Mouse (Mus musculus) cerebellum, postnatal 36 days (tissue): ENCODE measurements around the gene Plxna4.
A peak's percentile ranks its signal among the peaks of the same experiment; 100 is the strongest.
"Not testable (repeated sequence)": the region's sequence is repeated elsewhere in the genome, so short reads cannot be mapped to it uniquely, and the experiment has no call there.

Experiments
- DNase-seq, 2 experiments: peaks; one replicate each; pipeline ENCODE4 v3.0.0; 2021 to 2022; ENCODE audit warnings: mixed read lengths in 2 of 2

The Plxna4 gene

DNA sequence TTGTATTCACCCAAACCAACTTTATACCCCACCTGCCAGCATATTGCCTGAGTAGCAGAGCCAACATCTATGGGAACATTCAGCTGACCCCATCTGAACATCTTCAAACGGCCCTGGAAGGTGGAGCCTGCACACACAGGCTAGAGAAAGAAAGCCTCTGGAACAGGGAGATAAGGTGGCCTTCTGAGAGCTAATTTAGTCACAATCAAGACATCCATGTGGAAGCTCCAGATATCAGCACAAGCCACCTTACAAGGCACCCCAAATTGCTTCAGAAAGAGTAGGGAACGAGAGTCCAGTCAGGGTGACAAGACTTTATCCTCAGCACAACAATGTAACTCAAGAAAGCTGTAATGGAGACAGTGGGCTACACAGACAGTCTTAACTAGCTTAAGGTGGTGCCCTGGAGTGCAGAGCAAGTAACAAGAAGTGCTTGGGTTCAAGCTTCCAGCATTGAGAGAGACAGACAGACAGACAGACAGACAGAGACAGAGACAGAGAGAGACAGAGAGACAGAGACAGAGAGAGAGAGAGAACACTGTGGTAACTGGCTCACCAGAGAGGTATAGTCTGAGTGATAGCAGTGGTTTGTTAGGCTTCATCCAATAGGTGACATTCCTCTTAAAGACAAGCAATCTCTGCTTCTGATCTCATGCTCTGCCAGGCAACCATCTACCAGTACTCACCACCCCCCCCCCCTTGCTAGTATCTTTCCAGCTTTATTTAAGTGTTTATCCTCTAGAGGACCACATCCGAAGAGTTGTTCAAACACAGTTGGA lies 53.8 kb downstream of the Plxna4 start:
- DNase-seq: no peak

DNA sequence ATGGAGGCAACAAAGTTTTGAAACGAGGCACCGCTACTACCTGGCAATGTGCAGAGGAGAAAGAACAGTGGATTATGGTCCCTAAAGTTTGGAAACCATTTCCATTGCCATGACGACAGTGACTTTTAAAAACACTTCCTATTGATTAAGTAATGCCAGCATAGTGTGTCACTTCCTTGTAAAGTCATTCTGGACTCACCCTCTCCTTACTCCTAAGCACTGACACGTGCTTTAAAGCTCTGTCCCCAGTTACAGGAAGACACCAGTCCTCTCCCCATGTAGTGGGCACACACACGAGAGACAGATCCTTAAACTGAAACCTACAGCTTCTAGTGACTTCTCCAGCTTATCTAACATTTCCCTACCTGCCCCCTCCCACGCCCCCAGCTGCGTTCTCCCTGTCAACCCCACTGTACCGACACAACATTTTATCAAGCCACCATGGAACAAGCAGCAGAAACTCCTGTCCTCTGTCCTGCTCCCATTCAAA lies 59.9 kb downstream of the Plxna4 start:
- DNase-seq: no peak

DNA sequence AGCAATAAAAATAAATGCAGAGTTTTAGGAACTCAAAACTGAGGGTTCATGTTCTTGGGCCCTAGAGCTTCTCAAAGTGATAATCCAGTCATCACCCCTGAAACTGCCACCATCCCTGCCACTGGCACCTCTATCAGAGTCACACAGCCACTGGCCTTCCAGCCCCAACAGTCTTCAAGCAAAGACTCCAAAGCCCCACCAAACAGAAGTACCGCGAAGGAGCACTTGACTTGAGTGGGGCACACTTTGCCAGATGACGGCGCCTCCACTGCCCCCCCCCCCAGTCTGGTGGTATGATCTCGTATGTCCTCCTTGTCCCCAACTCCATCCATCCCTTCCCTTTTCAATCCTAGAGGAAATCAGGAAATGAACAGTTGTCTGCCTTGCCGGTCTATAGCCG lies 60.5 kb downstream of the Plxna4 start:
- no peak for DNase-seq

DNA sequence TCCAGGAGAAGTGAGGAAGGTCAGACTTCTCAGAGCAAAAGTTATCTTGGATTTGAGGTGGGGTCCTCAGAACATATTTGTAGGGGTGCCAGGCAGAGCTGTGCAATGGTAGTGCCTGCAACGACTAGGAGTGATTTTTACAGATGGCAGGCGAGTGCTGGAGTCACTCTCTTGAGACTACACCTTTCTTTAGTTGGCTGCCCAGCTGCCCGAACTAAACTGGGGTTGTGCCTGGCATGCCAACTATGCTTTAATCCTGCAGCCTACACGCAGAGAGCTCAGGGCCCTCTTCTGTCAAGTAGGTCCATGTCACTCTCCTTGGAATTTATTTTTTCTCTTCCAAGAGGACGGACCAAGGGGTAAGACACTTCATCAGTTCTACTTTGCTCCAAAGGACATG lies 61.2 kb downstream of the Plxna4 start:
- DNase-seq: no peak

DNA sequence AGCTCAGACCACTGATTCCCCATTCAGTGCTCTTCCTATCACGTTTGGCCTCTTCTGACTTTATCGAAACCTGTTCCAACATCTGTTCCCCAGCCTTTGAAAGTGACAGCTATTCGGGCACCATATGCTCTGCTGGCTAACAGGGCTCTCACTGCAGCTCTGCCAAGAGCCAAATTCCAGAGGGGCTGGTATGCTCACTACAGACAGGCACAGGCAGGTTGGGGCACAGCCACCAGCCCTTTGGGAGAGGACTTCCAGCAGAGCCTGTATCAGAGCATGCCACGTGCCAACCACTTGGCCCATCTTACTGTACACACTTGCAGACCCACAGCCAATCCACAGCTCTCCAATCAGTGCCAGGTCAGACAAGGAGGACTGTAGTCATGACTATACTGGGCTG lies 67.9 kb downstream of the Plxna4 start:
- peak; percentile 26 to 31 for DNase-seq

DNA sequence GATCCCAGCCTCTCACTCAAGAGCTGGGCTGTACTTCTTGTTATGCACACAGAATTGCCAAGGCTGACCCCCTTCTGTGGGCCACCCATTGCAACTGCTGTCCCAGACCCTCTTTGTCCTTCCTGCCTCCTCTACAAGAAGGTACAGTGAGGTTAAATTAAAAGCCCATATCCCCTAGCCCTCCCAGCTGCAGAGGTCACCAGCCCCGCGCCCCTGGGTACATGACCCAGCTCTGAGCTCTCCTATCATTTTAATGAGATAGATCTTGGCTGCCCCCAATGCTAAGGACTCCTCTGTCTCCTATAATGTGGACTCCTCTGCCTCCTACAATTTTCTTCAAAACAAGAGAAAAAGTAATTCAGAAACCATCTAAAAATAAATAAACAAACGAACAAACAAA lies 69.4 kb downstream of the Plxna4 start:
- DNase-seq: no peak

DNA sequence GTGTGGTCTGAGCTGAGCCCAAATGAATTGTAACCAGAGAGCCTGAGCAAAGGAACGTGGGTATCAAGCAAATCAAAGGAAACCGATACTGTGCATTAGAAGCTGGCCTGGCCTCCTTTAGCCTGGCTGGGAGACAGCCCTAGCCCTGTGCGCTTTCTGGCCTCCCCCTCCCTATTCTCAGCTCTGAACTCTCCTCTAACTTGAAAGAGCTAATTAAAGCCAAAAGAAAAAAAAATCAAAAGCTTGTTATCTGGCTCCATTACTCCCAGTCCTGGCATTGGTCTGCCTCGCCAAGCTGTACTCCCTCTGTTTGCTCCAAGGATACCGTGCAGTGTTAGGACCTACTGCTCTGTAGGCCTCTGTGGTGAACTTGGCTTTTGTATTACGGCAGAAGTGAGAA lies 73.9 kb downstream of the Plxna4 start:
- DNase-seq: no peak

DNA sequence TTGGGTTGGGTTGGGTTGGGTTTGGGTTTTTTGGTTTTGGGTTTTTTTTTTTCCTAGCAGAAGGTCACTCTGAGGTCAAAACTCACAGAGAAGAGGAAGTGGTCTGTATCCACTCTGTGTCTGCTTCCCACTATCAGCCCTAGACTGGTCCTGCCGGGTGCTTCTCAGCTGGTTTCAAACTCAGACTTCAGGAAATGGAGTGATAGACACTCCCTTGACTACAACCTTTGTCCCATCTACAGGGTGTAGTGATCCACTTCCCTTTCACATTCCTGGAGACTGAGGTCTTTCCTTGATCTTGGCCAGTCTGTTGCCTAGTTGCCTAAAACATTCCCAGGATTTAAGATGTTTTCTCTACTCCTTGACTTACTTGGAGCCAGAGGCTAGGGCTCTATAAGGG lies 76.0 kb downstream of the Plxna4 start:
- no peak for DNase-seq

DNA sequence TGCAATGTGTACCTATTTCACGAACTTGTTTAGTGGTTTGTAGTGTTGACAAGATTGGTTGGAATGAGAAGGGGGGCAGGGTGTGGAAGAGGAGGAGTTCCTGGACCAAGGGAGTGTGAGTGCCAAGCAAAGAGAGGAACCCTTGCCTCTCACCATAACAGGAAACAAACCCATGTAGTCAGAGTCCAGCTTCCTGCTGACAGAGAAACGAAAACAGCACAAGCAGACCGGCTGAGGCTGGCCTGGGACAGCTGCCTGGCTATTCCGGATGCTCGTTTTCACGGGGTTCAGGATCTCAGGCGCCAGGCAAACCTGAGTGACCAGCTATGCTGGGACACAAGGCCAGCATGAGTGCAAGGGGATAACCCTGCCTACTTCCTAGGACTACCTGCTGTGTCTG lies 77.1 kb downstream of the Plxna4 start:
- peak; percentile 38 to 48 for DNase-seq

DNA sequence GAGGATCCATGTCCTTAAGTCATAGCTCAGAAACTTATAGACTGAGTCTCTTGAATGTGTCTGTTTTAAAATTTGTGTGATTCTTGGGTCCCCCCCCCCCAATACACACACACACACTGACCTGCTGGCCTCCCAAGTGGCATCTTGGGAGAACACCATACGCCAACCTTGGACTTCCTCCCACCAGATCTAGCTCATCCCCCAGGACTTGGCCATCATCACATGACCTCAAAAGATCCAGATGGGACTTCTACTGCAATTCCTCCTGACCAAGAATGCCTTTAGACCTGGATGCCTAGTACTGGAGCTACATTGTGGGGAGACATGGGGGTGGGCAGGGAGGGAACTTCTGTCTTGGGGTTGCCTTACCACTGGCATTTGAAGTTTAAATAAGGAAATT lies 77.5 kb downstream of the Plxna4 start:
- DNase-seq: no peak

DNA sequence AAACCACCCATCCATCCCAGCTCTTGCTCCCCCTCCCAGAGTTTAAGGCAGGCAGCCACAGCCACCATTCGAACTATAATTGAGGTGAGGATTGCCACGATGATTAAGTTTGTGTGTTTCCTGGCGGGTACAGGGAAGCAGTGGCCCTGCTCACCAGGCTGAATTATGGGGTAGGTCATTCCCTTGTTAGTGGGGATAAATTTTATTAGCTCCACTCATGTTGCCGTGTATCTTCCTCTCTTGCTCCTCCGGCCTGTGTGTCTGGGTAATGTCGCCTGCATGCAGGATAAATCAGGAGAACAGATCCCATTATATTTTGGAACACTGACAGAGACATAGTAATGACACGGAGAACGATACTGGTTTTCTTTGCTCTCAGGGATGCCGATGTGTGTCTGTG lies 78.9 kb downstream of the Plxna4 start:
- DNase-seq: no peak

DNA sequence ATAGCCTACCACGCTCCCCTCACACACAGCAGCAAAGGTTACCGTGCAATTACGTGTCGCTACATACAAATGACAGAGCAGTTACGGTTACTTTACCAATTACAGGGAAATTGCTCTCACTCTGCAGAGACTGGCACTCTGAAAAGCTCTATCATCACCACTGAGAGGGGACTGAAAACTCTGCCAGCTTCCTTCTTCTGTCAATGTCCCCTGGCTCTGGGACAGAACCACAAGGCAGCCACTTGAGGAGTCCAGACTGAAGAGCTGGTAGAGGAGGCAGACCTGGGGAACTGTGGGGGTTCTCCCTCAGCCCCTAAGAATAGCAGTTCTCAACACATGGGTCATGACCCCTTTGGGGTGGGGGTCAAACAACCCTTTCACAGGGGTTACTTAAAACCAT lies 83.0 kb downstream of the Plxna4 start:
- no peak for DNase-seq

DNA sequence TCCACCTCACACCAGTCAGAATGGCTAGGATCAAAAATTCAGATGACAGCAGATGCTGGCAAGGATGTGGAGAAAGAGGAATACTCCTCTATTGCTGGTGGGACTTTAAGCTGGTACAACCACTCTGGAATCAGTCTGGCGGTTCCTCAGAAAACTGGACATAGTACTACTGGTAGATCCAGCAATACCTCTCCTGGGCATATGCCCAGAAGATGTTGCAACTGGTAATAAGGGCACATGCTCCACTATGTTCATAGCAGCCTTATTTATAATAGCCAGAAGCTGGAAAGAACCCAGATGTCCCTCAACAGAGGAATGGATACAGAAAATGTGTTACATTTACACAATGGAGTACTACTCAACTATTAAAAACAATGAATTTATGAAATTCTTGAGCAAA lies 86.8 kb downstream of the Plxna4 start:
- DNase-seq: not testable (repeated sequence)

DNA sequence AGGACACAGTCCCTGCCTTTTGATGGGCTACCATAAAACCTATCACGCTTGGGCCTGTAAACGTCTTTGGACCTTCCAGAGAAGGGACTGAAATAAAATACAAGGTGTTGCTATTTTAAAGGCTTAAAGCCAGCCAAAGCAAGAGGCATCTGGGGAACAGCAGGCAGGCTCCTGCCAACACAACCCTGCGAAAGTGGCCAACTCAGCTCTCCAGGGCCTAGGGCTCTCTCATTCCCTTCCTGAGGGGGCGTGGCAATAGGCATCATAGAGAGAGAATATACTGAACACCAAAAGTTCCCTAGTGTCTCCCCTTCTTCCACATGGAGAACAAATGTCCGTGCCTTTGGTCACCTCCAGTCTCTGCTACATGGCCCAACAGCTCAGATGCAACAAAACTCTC lies 89.9 kb downstream of the Plxna4 start:
- DNase-seq: no peak

DNA sequence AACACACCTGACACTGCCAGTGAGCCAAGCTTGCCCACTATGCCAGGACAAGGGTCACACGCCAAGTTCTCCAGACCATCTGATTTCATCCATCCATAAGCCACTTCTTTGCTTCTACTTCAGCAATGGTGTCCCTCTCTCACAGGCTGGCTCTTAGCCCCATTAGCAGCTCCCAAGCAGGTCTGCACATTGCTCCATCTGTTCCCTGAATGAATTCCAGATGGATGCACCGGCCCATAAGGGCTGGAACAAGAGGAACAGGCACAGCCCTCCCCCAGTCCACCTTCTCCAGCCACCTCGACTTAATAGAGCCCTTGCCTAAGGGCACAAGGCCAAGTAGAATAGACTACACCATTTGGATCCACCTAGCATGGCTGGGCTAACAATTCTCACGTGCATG lies 91.9 kb downstream of the Plxna4 start:
- DNase-seq: peak; percentile 86 to 89

DNA sequence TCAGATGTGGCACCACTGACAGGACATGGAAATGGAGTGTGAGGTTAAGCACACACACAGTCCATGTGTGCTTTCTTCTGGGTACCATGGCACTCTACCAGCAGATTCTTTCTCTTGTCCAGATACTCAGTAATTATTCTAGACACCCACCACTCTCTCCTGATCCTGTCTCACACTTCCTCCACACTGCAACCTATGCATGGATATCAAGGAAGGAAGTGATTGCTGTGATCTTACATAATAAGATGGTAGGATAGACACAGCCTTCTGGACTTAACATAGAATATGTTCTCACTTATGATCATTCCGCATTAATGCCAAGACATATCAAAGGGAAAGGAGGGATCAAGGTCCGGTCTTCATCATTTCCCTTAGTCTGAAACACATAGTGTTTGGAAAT lies 92.5 kb downstream of the Plxna4 start:
- DNase-seq: no peak

DNA sequence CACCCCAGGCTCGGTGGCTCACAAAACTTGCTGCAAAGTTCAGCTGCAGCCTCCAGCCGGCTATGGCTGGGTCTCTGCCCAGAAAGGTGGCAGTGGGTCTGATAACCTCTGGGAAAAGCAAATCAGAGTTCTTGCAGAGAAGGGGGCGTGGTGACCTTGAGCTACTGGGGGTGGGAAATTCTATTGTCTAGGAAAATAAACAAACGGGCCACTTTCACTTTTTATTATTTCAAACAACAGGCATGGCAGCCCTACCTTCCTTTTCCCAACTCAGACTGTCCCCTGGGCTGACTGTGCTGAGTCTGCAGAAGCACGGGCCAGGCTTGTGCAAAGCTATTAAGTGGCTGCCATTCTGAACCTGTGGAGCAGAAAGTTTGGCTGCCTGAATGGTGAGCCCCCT lies 94.4 kb downstream of the Plxna4 start:
- no peak for DNase-seq

DNA sequence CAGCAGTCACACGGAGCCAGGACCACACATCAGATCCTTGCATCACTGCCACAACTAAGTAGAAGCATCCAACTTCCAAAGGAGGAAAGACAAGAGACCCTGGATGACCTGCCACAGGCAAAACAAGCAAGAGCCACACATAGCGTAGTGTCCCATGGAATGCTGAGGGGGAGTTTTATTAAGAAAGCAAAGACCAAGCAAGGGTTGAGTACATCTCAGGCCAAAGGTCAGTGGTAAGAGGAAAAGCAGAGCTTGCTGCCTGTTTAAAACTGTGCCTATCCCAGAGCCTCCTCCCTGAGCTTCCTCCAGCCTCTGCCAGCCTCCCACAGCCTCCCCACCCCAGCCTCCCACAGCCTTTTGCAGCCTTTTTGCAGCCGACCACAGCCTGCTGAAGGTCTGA lies 100.9 kb downstream of the Plxna4 start:
- no peak for DNase-seq

DNA sequence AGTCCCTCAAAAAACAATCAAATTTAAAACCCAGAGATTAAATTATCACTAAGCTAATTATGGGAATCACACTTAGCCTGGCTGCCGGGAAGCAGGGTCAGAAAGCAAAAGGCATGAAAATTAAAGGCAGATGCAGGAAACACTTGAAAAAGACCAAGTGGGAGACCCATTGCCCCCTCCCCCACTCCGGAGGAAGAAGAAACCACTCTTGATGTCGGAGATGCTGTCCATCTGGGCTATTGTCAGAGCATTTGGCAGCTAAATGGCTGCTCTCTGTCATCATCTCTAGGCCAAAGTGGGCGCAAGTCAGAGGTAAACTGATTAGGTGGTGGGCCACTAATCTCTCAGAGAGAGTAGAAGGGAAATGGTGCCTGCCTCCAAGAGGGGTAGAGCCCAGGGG lies 105.5 kb downstream of the Plxna4 start:
- no peak for DNase-seq

DNA sequence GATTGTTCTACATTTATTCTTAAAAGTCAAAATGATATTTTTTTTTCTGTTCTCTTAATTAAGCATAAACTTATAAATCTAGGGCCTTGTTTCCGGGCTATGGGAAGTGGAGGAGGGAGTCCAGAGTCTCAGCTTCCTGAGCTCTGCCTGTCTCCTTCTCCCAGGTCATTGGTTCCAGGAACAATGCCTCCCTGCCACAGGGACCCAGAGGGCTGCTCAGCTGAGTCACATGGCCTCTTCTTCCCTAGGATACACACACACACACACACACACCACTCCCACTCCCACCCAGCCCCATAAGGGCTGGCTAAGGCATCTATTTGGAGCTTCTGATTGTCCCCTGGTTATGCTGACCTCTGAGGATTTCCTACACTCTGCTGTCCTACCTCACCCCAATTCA lies 107.3 kb downstream of the Plxna4 start:
- no peak for DNase-seq

DNA sequence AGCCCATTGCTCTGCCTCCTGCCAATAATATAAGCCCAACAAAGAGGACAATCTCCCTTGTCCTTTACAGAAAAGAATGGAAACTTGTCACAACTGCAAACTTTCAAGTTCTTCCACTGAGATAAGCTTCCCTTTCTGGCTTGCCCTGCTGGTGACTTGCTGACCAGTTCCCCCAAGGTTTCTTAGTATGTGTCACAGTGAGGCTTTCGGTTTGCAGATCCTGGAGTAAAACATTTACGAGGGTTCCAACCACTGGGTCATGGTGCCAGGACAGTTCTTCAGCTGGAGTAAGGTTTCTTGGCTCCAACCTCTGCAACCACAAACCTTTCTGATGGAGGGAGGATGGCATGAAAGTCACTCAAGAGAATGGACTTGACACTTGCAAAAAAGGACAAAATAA lies 108.2 kb downstream of the Plxna4 start:
- no peak for DNase-seq

DNA sequence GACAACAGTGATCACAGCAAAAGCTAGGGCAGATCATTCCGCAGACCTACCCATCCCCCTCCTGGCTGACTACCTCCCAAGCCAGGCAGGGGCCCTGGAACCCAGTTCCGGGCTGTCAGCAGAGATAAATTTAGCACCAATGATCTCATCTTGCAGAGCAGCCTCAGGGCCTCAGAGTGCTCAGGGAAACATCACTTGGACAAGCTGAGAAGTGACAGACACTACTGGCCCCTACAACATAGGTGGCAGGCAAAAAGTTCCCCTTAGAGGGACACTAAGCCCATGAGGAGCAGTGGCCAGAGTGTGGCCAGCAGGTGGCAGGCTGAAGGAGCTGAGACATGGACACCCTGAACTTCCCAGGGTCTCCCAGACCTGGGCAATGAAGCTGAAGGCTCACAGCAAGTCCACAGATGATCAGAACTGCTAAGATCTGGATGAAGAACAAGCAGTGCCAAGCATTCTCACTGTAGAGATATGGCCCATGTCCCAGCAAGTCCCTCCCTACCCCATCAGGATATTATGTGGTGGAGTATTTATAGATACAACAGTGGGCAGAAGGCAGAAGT lies 108.7 kb downstream of the Plxna4 start:
- peak; percentile 86 for DNase-seq

DNA sequence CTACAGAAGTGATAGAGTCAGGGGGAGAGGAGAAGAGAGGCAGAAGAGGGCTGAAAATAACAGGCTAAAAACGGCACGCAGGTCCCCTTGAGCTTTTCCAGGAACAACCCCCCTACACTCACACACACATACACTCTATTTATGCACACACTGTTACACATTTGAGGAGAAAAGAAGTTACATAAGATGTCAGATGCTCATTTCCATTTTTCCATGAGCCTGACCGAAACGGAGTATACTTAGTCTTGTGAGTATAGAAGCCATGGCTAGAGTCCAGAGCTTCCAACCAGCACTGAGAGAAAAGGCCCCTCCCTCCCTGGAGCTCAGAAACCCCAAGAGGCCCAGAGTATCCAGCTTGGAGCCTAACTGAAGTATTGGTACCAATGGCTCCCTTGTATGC lies 112.0 kb downstream of the Plxna4 start:
- DNase-seq: no peak

DNA sequence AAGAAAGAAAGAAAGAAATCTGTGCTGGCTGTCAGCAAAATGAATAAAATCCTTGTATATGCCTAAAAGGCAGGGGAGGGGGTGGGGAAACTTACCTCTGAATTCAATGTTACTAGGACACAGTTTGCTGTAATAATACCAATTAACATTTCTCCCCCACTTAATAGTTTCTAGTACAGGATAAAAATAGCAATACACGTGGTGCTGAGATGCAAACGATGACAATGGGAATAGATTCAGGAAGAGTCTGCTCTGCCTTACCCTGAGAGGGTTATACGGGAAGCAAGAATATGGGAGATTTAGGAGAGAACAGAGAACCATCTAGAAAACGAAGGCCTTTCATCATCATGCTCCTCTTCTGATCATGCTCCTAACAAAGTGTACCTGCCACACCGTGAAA lies 115.9 kb downstream of the Plxna4 start:
- DNase-seq: no peak

DNA sequence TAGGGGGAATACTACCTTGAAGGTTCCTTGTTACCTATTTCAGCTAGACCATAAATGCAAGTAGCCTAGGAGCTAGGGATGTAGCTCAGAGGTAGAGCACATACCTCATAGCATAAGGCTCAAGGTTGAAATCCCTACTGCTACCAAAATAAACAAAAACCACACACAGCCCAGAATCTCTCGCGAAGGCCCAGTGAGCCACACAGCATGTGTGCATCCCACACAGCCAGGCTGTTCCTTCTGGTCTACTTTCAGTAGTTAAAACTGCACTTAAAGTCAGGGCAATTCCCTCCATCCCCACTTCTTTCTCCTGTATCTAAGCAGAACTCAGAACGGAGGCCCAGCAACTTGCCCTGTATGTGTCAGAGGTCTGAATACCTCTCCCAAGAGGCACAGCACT lies 116.4 kb downstream of the Plxna4 start:
- DNase-seq: no peak
